Mouse (Mus musculus) heart, postnatal 0 days (tissue): ENCODE data around the gene Ntng1. TPM values are rescaled to one million over a fixed set of nuclear protein-coding genes. Genes with fewer than 3 reads are reported as not detected.
A peak's percentile ranks its signal among the peaks of the same experiment; 100 is the strongest.

Source experiments
- ATAC-seq: fragments of 200-750 bp; cut with Nextera tagmentation; 2 replicates; pipeline ENCODE4 v1.8.0; 2017; ENCODE audit warnings: low read depth, moderate number of reproducible peaks, moderate library complexity; ENCODE audit not compliant: insufficient read depth
- DNase-seq: peaks from one replicate; pipeline ENCODE4 v3.0.0-alpha.2; 2016; ENCODE audit warnings: low spot score
- H3K27ac ChIP-seq: fragments of 300-500 bp; sonication (generic); 2 replicates; pipeline ENCODE4 v1.5.1; 2014; ENCODE audit warnings: low read depth, mild to moderate bottlenecking
- H3K27me3 ChIP-seq: fragments of 300-500 bp; sonication (generic); 2 replicates; pipeline ENCODE4 v1.6.1; 2014; ENCODE audit warnings: low read length, mixed read lengths; ENCODE audit not compliant: control insufficient read depth, insufficient read depth
- H3K36me3 ChIP-seq: fragments of 300-500 bp; sonication (generic); replicated peaks from 2 replicates; pipeline ENCODE4 v1.6.1; 2014; ENCODE audit warnings: low read length, mixed read lengths; ENCODE audit not compliant: control insufficient read depth, insufficient read depth
- H3K4me1 ChIP-seq: fragments of 300-500 bp; sonication (generic); 2 replicates; pipeline ENCODE4 v1.6.1; 2014; ENCODE audit warnings: antibody characterized with exemption; ENCODE audit not compliant: control insufficient read depth, insufficient read depth
- H3K4me2 ChIP-seq: fragments of 300-500 bp; sonication (generic); 2 replicates; pipeline ENCODE4 v1.6.1; 2014; ENCODE audit warnings: low read depth, mild to moderate bottlenecking, low read length, moderate library complexity
- H3K4me3 ChIP-seq: fragments of 300-500 bp; sonication (generic); 2 replicates; pipeline ENCODE4 v1.5.1; 2014; ENCODE audit warnings: low read depth, low read length
- H3K9ac ChIP-seq: fragments of 300-500 bp; sonication (generic); replicated peaks from 2 replicates; pipeline ENCODE4 v1.6.1; 2014; ENCODE audit warnings: low read depth, low read length, mixed read lengths
- H3K9me3 ChIP-seq: fragments of 300-500 bp; sonication (generic); replicated peaks from 2 replicates; pipeline ENCODE4 v1.6.1; 2016; ENCODE audit warnings: low read length; ENCODE audit not compliant: control insufficient read depth
- CTCF ChIP-seq: IDR thresholded peaks from 2 replicates; pipeline ENCODE4 v1.5.1; 2016; ENCODE audit warnings: antibody characterized with exemption, control low read depth, low read depth
- EP300 ChIP-seq: IDR thresholded peaks from 2 replicates; pipeline ENCODE4 v1.6.1; 2016; ENCODE audit warnings: antibody characterized with exemption, low read depth
- WGBS: fragments of 180-500 bp; shearing (Covaris S2); extraction: QIAGEN DNeasy Blood & Tissue Kit; methylation state at CpG from one replicate; pipeline ENCODE4 v1.1.7; 2014; 5-methylcytosine and 5-hydroxymethylcytosine counted together
- polyA plus RNA-seq: library from polyadenylated mRNA; unstranded; fragments of >200 nt; fragmentation: Nextera tagmentation; extraction: Ambion mirVana; gene quantifications from 2 replicates; pipeline ENCODE4 v1.2.1, GENCODE M21; 2015
- total RNA-seq: library from RNA; depleted of rRNA; stranded (reverse); fragments of >200 nt; gene quantifications from 2 replicates; pipeline ENCODE4 v1.2.3, GENCODE M21; 2014; ENCODE audit warnings: low replicate concordance

Ntng1 gene
- total and polyA plus RNA-seq, 2 experiments from 2014 or later, result 0.12 to 0.65 TPM

DNA sequence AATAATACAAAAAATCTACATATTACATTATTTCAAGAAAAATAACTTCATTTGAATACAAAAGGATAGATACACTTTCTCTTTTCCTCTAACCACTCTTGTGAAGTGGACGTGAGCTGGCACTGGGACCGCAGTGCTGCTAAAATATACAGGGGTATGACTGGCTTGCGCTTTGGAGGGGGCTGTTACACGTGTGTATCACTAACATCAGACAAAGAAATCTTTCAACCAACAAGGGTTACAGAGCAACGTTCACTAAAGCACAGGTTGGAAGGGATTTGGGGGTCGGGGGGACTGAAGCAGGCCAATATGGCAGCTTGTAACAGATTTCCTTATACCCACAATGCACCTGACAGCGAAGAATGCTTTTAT is 361.9 kb downstream of the Ntng1 start:
- peaks cover 8% of the 10 kb centered on the region; the same call in 1 of the 2 replicates for H3K4me1 ChIP-seq
- no peak overlapping the region for H3K27ac ChIP-seq
- peak overlapping the region; percentile 43 for H3K4me3 ChIP-seq
- H3K9me3 ChIP-seq, result no peaks in the 10 kb centered on the region
- no peak for DNase-seq
- WGBS, result 67% methylated on average over 7 of the region's 7 CpGs
- H3K9ac ChIP-seq, result no peak overlapping the region
- no peaks in the 10 kb centered on the region for H3K36me3 ChIP-seq
- no peak for TF ChIP-seq CTCF
- no peak for TF ChIP-seq EP300
- ATAC-seq, result no peak
- peaks cover 8% of the 10 kb centered on the region; the same call in 1 of the 2 replicates for H3K27me3 ChIP-seq
- H3K4me2 ChIP-seq, result peak overlapping the region; percentile 78

DNA sequence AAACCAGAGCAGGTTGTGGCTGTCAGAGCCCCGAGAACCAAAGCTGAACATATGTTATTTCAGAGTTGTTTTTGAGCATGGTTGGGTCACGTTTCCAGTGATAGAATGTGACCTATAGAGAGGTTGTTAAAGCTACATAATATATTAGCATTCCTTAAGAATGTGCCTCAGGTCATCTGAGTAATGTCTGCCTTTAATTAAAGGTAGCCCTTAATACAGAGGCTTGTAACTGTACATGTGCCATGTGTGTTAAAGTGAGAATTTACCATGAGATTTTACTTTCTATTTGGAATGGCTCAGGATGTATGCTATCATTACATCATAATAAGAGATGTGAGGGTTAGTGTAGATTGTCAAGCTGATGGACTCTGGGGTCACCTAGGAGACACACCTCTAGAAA is 368.6 kb downstream of the Ntng1 start:
- 78% methylated on average over 2 of the region's 2 CpGs for WGBS
- DNase-seq, result no peak
- TF ChIP-seq CTCF, result no peak
- TF ChIP-seq EP300, result no peak

DNA sequence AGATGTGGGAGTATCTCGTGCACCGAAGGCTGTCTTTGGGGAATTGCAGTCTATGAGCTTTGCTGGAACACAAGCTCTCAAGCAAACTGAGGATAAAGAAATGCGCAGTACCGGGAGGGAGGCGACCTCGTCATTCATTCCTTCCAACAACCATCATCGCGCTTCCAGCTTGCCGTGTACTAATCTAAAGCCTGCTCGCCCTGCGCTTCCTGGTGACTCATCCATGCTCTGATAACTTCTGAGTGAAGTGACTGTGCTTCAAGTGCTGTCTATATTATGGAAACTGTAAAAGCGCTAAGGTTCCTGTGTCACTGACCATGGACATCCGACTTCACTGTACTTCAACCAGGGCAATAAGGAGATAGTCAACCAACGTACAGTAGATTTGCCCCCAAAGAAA is 371.7 kb downstream of the Ntng1 start:
- H3K4me3 ChIP-seq, result peak overlapping the region; percentile 5; the same call in 1 of the 2 replicates
- H3K27me3 ChIP-seq, result no peaks in the 10 kb centered on the region
- DNase-seq, result peak; percentile 62
- ATAC-seq, result peak; percentile 69
- 17% methylated on average over 14 of the region's 14 CpGs for WGBS
- H3K27ac ChIP-seq, result no peak overlapping the region
- H3K9ac ChIP-seq, result no peak overlapping the region
- H3K4me1 ChIP-seq, result peaks cover 7% of the 10 kb centered on the region; the same call in 1 of the 2 replicates
- H3K9me3 ChIP-seq, result no peaks in the 10 kb centered on the region
- TF ChIP-seq EP300 (no peak), CTCF (no peak)
- H3K4me2 ChIP-seq, result peak overlapping the region; percentile 36
- no peaks in the 10 kb centered on the region for H3K36me3 ChIP-seq

More for the DNA sequence above, 368.6 kb downstream of the Ntng1 start:
- Histone ChIP-seq H3K9ac (no peak overlapping the region), H3K4me3 (no peak overlapping the region), H3K27me3 (peaks cover 4% of the 10 kb centered on the region; the same call in 1 of the 2 replicates), H3K27ac (no peak overlapping the region), H3K4me1 (peaks cover 7% of the 10 kb centered on the region; the same call in 1 of the 2 replicates), H3K9me3 (no peaks in the 10 kb centered on the region), H3K36me3 (no peaks in the 10 kb centered on the region), H3K4me2 (no peak overlapping the region)
- ATAC-seq, result no peak

DNA sequence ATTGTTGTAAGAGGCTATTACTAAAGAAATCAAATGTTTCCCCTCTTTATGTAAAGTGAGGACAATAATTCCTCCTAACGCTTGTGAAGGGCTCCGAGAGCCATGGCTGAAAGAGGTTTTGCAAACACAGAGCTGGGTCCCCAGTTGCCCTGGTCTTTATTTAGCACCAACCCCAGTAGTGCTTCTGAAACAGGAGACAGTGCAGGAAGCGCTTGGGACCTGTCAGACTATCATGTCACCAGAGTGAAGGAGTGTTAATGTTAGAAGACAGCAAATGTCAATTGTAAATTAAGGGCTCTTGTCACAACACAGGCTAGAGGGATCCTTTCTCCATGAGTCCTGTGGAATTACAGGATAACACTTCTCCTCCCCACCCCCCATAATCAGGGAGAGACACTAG is 376.9 kb downstream of the Ntng1 start:
- 73% methylated on average over 3 of the region's 3 CpGs for WGBS
- no peak overlapping the region for H3K27ac ChIP-seq
- H3K9me3 ChIP-seq, result no peaks in the 10 kb centered on the region
- peaks cover 11% of the 10 kb centered on the region; the same call in 1 of the 2 replicates for H3K4me1 ChIP-seq
- TF ChIP-seq CTCF, result no peak
- TF ChIP-seq EP300, result no peak
- H3K4me2 ChIP-seq, result no peak overlapping the region
- no peak overlapping the region for H3K4me3 ChIP-seq
- H3K9ac ChIP-seq, result no peak overlapping the region
- 0 out of 2 replicates have a peak, but pooled peaks have one; percentile 30 for ATAC-seq
- H3K27me3 ChIP-seq, result no peaks in the 10 kb centered on the region
- DNase-seq, result no peak
- H3K36me3 ChIP-seq, result no peaks in the 10 kb centered on the region

DNA sequence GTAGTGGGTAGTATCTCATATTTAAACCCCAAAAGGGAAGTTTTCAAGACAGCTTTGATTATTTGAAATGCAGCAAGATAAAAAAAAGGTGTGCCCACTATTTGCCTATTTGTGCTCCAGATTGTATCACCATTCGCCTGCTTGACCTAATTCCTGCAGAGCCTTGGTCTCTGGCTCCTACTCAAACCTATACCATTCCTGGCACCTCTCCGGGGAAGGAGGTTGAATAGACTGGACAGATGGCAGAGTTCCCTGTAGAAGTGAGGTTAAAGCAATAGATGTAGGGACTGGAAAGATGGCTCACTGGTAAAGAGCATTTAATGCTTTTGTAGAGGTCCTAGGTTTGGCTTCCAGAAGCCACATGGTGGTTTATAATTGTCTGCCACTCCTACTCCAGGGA is 378.2 kb downstream of the Ntng1 start:
- TF ChIP-seq EP300 (no peak), CTCF (no peak)
- Histone ChIP-seq H3K4me1 (peaks cover 7% of the 10 kb centered on the region; the same call in 1 of the 2 replicates), H3K9me3 (no peaks in the 10 kb centered on the region), H3K4me3 (no peak overlapping the region), H3K4me2 (no peak overlapping the region), H3K27ac (no peak overlapping the region), H3K9ac (no peak overlapping the region), H3K36me3 (no peaks in the 10 kb centered on the region), H3K27me3 (no peaks in the 10 kb centered on the region)
- no peak for DNase-seq
- no peak for ATAC-seq
- 69% methylated on average over 2 of the region's 2 CpGs for WGBS

DNA sequence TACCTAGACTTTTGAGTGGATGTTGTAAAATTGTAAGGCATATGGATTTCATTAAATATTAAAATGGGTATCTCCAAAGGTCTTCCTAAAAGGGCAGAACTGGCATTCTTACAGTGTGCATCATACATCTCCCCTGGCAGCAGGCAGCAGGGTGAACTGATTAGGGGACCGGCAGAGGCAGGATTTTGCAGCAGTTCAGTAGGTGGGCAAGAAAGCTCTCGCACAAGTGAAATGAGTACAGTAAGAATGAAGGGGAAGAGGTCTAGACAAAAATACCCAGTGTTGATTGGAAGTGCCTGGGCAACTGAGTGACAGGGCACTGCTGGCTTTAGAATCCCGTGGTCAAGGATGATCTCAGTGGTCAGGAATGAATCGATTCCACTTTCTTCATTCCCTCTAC is 378.7 kb downstream of the Ntng1 start:
- Histone ChIP-seq H3K4me2 (no peak overlapping the region), H3K4me1 (peaks cover 7% of the 10 kb centered on the region; the same call in 1 of the 2 replicates), H3K27ac (no peak overlapping the region), H3K27me3 (no peaks in the 10 kb centered on the region), H3K4me3 (no peak overlapping the region), H3K9ac (no peak overlapping the region), H3K9me3 (no peaks in the 10 kb centered on the region), H3K36me3 (no peaks in the 10 kb centered on the region)
- no peak for TF ChIP-seq CTCF
- TF ChIP-seq EP300, result no peak
- ATAC-seq (no peak), DNase-seq (no peak)
- WGBS, result 16% methylated on average over 4 of the region's 4 CpGs
